Mouse (Mus musculus) erythroblast, embryonic 14.5 days (primary cell): ENCODE data around the gene Fabp2. TPM values are rescaled to one million over a fixed set of nuclear protein-coding genes. Genes with fewer than 3 reads are reported as not detected.

Experiments
- H3K27me3 ChIP-seq: 2 replicates; pipeline ENCODE4 v1.6.1; 2012; ENCODE audit warnings: inconsistent platforms; ENCODE audit not compliant: control insufficient read depth
- H3K36me3 ChIP-seq: 2 replicates; pipeline ENCODE4 v1.6.1; 2012; ENCODE audit warnings: mild to moderate bottlenecking, inconsistent platforms; ENCODE audit not compliant: control insufficient read depth
- H3K4me1 ChIP-seq: 2 replicates; pipeline ENCODE4 v1.6.1; 2012; ENCODE audit warnings: inconsistent platforms; ENCODE audit not compliant: control insufficient read depth
- H3K4me3 ChIP-seq: replicated peaks from 2 replicates; pipeline ENCODE3; 2012; ENCODE audit warnings: moderate library complexity, mild to moderate bottlenecking, inconsistent platforms
- H3K9me3 ChIP-seq: 2 replicates; pipeline ENCODE4 v1.6.1; 2012; ENCODE audit warnings: low read length, inconsistent platforms, mixed read lengths; ENCODE audit not compliant: control insufficient read depth
- GATA1 ChIP-seq: IDR thresholded peaks from 2 replicates; pipeline ENCODE4 v1.6.1; 2012; ENCODE audit warnings: low read length, inconsistent platforms, mixed read lengths
- TAL1 ChIP-seq: IDR thresholded peaks from 3 replicates; pipeline ENCODE4 v1.6.1; 2012; ENCODE audit warnings: low read length, inconsistent platforms, mixed read lengths
- polyA plus RNA-seq: library from polyadenylated mRNA; stranded (reverse); fragments of >175 nt; gene quantifications from 2 replicates; pipeline ENCODE4 v1.2.3, GENCODE M21; 2012

Fabp2 gene
- not detected in 2 replicates for polyA plus RNA-seq

DNA sequence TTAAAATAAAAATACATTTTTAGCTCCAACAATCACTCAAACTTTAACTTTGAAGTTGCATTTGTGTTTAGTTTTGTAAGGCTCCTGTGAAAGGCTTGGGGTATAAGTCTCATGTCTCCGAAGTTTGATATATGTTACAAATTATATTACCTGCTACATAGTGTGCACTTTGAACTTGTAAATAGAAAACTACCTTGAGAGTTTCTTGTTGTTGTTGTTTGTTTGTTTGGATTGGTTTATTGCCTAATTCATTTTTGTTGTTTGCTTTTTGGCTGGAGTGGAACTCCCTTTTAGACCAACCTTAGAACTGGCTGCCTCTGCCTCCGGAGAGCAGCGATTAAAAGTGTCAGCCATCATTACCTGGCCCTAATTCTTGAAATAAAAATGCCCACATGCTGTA is at the start of gene Fabp2:
Fabp2 (plus strand) TSS at position 301 of the 400 bp plus-strand sequence.
- Histone ChIP-seq H3K4me1 (no peaks in the 10 kb centered on the region), H3K36me3 (no peaks in the 10 kb centered on the region), H3K27me3 (no peaks in the 10 kb centered on the region), H3K4me3 (no peak within 1 kb of the TSS), H3K9me3 (no peaks in the 10 kb centered on the region)
- TF ChIP-seq GATA1 (no peak), TAL1 (no peak)

DNA sequence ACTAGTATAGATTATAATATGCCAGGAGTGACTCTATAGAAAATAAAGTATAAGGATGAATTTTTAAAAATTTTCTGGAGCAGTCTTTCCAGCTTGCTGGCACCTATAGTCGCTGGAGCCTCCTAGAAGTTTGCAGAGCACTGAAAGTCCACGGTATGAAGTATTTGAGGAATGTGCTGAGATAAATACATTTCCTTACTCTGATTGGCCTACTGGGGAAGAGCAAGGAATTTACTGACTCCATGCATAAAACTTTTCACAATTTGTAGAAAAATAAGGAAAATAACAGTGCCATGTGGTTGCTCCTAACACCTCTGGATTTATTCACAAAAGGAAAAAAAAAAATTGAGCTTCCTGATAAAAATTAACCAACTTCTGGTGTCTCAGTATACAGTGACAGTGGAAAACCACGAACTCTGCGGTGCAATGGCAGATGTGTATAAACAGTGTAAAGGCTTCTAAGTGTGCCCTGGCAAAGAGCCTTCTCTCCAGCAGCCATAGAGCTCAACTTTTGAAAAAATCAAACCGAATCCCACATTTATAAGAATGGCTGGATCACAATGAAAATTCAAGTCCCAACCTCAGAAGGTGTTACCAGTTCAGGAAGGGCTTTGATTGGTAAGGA is 46.4 kb upstream of the Fabp2 start:
- TF ChIP-seq TAL1 (no peak), GATA1 (no peak)
- H3K4me3 ChIP-seq: no peak overlapping the region
- no peaks in the 10 kb centered on the region for H3K4me1 ChIP-seq
- no peaks in the 10 kb centered on the region for H3K27me3 ChIP-seq
- H3K9me3 ChIP-seq: no peaks in the 10 kb centered on the region
- H3K36me3 ChIP-seq: no peaks in the 10 kb centered on the region

DNA sequence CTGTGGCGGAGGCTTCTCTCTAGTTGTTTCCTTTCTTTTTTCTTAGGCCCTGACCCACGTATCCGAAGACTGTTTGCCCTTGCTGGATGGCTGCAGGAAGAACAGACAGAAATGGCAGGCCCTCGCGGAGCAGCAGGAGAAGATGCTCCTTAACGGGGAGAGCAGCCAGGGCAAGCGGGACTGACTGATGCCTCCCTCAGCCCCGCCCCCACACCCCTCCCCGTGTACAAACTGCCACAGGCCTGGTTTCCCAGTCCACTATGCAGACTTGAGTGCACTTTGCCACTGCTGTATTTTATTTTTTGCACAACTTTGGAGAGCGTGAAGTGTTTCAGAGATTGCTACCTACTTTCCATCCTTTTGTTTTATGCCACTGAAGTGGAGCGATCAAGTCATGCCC is 39.7 kb upstream of the Fabp2 start:
- Histone ChIP-seq H3K4me1 (no peaks in the 10 kb centered on the region), H3K27me3 (no peaks in the 10 kb centered on the region), H3K9me3 (no peaks in the 10 kb centered on the region), H3K36me3 (no peaks in the 10 kb centered on the region), H3K4me3 (no peak overlapping the region)
- TF ChIP-seq TAL1: no peak
- no peak for TF ChIP-seq GATA1

DNA sequence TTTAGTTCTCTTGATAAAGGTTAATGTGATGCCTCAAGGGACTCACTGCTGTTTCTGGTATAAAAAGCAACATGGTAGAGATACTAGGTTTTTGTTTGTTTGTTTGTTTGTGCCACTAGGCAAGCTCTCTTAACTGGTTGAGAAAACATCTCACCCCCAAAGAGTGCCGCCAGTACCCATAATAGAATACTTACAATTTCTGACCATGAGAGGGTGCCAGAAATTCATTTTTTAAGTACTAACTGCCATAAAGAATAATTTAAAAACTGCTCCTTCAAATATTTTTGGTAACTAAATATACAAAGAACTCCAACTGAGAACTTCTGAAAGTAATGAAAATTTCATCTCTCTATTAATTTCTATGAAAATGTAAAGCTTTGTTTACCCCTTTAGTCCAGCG is 35.0 kb upstream of the Fabp2 start:
- Histone ChIP-seq H3K4me1 (no peaks in the 10 kb centered on the region), H3K36me3 (no peaks in the 10 kb centered on the region), H3K4me3 (no peak overlapping the region), H3K9me3 (no peaks in the 10 kb centered on the region), H3K27me3 (no peaks in the 10 kb centered on the region)
- TF ChIP-seq GATA1 (no peak), TAL1 (no peak)

DNA sequence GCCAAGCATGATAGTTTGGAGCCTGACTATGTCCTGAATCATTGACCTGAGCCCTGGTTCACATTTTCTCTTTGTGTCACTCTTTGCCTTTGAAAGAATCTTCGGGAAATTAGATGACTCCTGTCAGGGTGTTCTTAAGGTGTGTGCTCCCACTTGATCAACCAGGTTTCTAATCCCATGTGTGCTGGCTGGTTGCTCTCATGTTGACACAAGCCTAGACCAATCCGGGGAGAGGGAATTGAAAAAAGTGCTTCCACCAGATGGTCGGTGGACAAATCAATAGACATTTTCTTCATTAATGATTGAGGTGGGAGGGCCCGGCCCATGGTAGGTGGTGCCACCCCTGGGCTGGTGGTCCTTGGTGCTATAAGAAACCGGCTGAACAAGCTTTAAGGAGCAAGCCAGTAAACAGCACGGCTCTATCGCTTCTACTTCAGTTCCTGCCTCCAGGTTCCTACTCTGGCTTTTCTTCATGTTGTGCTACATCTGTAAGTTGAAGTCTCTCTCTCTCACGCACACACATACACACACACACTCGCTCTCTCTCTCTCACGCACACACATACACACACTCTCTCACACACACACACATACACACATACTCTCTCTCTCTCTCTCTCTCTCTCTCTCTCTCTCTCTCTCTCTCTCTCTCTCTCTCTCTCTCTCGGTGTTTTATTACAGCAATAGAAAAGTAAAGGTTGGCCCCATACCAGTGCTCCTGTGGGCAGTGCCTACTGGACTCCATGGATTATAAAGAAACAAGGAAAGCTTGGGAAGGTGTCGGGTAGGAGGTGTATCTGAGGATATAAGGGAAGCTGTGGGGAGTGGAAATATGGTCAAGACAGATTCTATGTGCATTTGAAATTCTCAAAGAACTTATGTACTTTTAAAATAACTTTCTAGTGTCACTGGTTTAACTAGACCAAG is 34.0 kb upstream of the Fabp2 start:
- no peak for TF ChIP-seq TAL1
- TF ChIP-seq GATA1: no peak
- Histone ChIP-seq H3K27me3 (no peaks in the 10 kb centered on the region), H3K36me3 (no peaks in the 10 kb centered on the region), H3K4me3 (no peak overlapping the region), H3K9me3 (no peaks in the 10 kb centered on the region), H3K4me1 (no peaks in the 10 kb centered on the region)

DNA sequence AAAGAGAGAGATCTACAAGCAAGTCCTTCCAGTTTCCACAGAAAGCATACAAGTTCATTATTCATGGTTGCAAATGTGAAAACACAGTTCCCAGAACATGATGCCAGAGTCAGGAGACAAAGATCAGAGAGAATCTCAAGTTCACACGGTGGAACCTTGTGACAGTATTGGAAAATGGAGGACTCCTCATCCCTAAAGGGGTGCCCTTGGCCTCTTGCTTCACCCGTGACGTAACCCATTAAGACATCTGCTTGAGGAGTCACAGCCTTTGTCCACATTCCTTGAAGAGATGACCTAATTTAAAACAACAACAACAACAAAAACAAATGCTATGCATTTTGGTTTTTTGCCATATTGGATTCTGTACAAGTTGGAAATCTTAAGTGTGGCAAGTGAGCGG is 29.8 kb upstream of the Fabp2 start:
- Histone ChIP-seq H3K9me3 (no peaks in the 10 kb centered on the region), H3K4me1 (no peaks in the 10 kb centered on the region), H3K4me3 (no peak overlapping the region), H3K36me3 (no peaks in the 10 kb centered on the region), H3K27me3 (no peaks in the 10 kb centered on the region)
- TF ChIP-seq TAL1 (no peak), GATA1 (no peak)

DNA sequence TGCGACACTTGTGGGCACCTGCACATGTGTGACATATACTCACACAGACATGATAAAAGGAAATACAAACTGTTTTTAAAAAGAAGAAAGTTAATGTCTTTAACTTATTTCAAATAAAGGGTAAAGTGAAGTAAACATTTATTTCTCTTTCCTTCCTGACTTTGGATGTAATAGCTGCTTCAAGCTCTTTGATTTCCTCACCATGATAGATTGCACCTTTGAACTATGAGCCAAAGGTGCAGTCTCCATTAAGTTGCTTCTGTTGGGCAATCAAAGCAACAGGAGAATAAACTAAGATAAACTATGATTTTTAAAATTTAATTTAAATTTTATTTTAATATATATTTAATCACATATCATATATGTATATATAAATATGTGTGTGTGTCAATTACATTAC is 26.6 kb upstream of the Fabp2 start:
- no peaks in the 10 kb centered on the region for H3K27me3 ChIP-seq
- no peaks in the 10 kb centered on the region for H3K4me1 ChIP-seq
- no peak overlapping the region for H3K4me3 ChIP-seq
- TF ChIP-seq TAL1 (no peak), GATA1 (no peak)
- H3K36me3 ChIP-seq: no peaks in the 10 kb centered on the region
- H3K9me3 ChIP-seq: no peaks in the 10 kb centered on the region

DNA sequence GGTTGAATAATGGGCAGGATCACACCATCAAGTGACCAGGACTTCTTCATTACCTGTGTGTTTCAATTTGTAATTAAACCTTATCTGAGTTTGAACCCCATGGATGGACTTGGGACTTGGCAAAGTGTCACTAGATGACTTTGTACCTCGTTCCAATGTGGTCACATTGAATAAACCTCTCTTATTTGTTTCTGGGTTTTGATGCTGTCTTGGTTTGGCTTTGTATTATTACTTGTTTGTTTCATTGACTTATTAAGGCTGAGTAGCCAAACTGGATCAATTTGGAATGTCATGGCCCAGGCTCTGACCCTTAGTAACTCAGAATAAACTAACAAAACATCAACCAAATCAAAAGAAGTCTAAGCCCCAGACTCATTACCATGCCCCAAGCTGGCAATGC is 23.3 kb upstream of the Fabp2 start:
- Histone ChIP-seq H3K27me3 (no peaks in the 10 kb centered on the region), H3K4me1 (no peaks in the 10 kb centered on the region), H3K36me3 (no peaks in the 10 kb centered on the region), H3K4me3 (no peak overlapping the region), H3K9me3 (no peaks in the 10 kb centered on the region)
- TF ChIP-seq TAL1: no peak
- no peak for TF ChIP-seq GATA1

DNA sequence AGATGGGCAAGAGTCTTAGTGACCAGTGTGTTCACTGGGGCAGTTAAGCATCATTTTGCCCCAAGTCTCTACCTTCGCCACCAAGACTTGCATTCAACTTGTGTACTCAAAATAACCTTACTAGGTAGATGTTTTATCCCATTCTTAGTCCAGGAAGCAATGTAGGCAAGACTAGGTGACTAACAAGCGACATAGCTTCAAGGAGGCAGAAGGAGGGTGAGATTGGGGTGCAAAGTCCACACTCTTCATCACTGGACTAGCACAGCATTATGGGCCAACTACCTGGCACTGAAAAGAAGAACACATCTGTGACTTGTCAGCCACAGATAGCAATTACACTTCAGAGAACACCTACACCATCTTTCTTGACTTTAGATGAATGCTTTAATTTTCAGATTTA is 18.0 kb upstream of the Fabp2 start:
- Histone ChIP-seq H3K36me3 (no peaks in the 10 kb centered on the region), H3K9me3 (no peaks in the 10 kb centered on the region), H3K4me1 (no peaks in the 10 kb centered on the region), H3K27me3 (no peaks in the 10 kb centered on the region), H3K4me3 (no peak overlapping the region)
- no peak for TF ChIP-seq TAL1
- no peak for TF ChIP-seq GATA1

DNA sequence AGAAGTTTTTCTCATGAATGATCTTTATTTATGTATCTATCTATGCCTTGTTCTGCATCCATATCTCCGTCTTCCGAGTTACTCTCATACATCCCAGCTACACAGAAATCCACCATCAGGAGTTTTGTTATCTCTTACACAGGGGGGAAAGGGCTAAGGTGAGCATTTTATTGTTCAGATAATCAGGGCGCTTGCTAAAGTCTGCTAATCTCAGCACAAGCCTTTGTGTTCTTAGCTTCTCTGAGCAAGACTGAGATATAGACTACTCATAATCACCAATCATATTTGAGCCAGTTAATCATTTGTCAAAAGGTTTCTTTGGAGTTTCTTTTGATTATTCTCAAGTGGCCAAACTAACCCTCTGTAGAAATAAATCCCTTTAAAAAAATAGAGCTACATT is 17.3 kb upstream of the Fabp2 start:
- Histone ChIP-seq H3K27me3 (no peaks in the 10 kb centered on the region), H3K36me3 (no peaks in the 10 kb centered on the region), H3K9me3 (no peaks in the 10 kb centered on the region), H3K4me3 (no peak overlapping the region), H3K4me1 (no peaks in the 10 kb centered on the region)
- TF ChIP-seq TAL1 (no peak), GATA1 (no peak)
